Mouse (Mus musculus) mature B cell (primary cell): ENCODE measurements around the gene Eme1.
"Not testable (repeated sequence)": the region's sequence is repeated elsewhere in the genome, so short reads cannot be mapped to it uniquely, and the experiment has no call there.

ENCODE experiments used
- in situ Hi-C: fragments of 300-500 bp; cut with MboI; formaldehyde crosslinking; loops from 2 replicates; pipeline ENCODE4 v1.14.3; 2019

The Eme1 gene

DNA sequence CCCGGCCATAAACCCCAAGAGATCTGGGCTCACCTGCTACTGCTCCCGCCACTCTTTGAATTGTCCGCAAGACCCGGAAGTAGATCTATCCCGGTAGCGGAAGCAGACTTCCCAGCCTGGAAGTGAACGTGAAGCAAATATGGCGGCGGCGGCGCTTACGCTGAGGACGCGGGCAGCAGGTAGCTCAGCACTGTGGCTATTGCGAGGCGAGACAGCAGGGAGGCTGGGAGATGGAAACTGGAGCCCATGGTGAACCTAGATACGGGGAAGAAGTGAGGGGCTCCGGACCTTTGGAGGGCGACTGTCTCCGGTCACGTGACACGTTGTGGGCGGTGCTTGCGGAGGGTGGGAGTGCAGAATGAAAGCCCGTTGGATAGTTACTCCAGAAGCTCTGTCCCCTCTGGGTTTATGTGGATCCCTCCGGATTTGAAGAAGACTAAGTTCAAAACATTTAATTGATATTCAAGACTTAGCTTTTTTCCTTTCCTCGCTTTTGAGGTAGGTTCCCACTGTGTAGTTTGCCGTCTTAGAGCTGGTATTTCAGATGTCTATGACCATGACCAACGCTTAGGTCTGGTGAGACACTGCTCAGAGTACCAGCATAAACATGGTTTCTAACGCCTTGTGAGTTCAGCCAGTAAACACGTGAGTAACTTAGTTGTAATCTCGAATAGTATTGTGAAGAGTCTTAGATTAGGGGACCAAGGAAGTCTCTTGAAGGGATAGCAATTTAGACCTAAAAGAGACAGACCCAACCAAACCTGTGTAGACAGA, at the start of gene Eme1, which contains the start of gene Mrpl27:
Gene Eme1 (minus strand): TSS at position 302 of the 774 bp plus-strand sequence.
Gene Mrpl27 (plus strand): TSS at position 105 of the 774 bp plus-strand sequence.
- in situ Hi-C loops = no loop called here

DNA sequence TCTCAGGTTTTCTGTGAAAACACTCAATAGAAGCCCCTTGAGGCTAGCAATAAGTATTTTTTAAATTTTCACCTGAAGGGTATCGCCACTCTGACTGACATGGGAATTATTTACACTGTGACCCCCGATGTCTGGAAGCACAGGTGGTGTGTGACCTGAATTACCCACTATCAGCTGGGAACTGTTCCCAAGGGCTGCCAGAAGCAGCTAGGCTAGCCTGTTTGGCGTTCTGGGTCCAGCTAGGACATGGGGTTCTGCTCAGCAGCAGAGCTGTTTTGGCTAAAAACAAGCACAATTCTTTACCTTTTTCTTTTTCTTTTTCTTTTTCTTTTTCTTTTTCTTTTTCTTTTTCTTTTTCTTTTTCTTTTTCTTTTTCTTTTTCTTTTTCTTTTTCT, 48.4 kb upstream of the Eme1 start:
- in situ Hi-C loops = no loop called here

DNA sequence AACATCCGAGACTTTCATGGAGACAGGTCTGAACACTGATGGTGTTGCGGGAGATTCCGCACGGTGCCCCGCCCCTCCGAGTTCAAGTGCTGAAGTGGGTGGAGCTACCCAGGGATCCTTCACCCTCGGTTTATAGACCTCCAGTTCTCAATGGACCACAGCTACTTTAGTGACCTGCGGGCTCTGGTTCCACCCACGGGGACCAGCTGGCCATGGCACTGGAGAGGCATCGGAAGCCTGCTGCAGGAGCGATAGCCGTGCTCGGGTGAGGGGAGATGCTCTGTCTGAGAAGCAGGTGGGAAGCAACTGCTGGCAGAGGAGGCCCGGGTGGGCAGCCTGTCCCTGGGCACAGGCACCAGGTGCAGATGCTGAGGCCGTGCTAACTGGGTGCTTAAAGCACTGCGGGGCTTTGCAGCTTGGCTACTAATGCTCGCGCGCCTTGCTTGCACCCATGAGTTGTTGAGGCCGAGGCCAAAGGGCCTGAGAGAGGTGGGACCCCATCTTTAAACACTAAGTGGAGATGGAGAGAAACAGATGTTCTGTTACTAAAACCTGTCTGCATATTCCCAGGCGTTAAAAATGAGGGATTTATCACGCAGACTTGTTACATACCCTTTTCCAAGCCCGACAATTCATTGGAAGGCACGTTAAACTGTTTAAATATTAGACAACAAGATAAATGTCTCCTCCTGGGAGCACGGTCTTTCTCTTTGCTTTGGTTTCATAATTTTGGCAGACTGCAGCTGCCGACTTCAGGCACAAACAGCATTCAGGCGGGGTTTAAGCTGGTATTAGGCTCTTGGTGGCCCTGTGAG, 47.8 kb upstream of the Eme1 start:
- in situ Hi-C loops = no loop called here

DNA sequence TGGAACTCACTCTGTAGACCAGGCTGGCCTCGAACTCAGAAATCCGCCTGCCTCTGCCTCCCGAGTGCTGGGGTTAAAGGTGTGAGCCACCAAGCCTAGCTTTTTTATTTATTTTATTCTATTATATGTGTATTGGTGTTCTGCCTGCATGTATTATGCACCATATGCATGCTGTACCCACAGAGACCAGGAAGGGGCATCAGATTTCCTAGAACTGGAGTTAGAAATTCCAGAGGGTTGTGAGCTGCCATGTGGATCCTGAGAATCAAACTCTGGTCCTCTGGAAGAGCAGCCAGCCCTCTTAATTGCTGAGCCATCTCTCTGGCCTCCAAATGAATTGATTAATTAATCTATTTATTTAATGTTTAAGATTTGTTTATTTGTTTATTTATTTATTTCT, 45.6 kb upstream of the Eme1 start:
- in situ Hi-C loops = no loop called here

DNA sequence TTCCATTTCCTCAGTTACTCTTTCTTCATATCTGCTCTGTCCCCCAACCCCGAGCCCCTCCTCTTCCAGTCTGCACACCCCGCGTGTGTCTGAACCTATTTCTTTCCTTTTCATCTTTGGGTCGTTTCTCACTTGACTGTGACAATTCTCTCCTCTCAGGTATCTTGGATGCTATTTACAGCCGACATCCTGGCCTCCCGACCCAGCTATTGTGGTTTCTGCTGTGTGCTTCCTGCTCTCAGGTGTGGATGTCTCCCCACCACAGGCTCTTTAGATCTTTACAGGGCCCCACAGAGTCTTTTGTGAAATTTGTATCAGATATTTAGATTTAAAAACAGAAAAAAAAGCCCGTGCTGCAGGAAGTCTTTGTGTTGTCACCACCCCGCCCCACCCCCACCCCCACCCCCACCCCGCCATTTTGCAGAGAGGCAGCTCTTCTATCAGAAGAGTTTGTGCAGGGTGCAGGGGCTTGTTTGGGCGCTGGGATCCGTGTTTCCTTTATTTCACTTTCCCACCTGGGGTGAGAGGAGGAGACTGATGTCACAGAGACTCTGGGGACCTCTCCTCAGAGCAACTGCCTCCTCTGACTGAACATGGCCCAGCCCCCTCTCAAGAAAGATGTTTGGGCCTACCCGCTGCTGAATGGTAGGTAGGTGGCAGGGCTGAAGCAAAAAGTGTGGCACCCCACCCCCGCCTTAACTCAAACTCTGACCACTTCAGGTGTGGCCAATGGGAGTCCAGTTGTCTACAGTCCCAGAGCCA, 44.1 kb upstream of the Eme1 start:
- in situ Hi-C loops = no loop called here

DNA sequence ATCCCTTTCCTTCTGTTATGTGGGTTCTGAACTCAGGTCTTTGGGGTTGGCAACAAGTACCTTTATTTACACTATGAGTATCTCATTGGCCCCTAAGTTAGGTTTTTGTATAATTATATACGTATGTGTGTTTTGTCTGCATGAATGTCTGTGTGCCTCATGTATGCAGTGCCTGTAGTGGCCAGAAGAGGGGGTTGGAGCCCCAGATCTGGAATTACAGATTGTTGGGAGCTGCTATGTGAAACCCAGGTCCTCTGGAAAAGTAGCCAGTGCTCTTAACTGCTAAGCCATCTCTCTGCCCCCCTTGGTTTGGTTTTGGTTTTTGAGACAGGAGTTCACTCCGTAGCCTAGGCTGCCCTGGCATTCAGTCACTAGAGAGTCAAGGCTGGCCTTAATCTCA, 43.4 kb upstream of the Eme1 start:
- in situ Hi-C loops = no loop called here

DNA sequence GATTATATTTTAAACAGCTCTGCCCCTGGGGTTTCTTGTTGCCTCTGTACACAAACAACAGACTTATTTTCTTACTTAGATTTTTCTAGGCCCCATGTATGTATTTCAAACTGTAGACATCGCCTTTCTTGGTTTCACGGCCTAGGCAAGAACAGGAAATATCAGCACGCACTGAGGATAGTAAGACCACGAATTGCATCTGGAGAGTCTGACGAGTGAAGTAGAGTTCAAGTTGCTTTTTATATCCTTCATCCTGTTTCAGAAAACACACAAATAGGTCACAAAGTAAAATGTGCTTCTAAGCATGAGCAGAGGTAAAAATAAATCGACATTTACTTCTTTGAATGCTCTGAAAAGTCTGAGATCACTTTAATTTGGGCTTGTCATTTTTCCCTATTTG, 41.7 kb upstream of the Eme1 start:
- in situ Hi-C loops = no loop called here

DNA sequence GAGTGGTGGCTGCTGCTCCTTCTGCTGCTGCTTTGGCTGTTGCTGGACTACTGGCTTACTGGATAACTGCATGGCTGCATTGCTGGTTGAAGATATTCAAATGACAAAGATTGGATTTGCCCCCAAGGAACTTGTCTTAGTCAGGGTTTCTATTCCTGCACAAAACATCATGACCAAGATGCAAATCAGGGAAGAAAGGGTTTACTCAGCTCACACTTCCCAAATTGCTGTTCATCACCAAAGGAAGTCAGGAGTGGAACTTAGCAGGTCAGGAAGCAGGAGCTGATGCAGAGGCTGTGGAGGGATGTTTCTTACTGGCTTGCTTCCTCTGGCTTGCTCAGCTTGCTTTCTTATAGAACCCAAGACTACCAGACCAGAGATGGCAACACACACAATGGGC, 38.7 kb upstream of the Eme1 start:
- in situ Hi-C loops = not testable (repeated sequence)

DNA sequence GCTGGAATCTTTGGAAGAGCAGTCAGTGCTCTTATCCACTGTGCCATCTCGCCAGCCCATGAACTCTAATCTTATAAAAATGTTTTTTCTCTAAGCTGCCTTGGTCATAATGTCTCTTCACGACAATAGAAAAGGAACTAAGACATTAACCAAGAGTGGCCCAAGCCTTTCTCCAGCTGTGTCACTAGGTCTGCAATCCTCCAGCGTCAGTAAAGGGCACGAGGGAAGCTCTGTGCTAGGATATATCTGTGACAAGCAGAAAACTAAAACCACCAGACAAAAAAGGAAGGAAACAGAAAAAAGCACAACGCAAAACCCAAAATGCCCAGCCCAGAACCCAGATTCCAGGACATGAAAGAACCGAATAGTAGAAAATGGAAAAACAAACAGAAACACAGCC, 33.4 kb upstream of the Eme1 start:
- in situ Hi-C loops = no loop called here

DNA sequence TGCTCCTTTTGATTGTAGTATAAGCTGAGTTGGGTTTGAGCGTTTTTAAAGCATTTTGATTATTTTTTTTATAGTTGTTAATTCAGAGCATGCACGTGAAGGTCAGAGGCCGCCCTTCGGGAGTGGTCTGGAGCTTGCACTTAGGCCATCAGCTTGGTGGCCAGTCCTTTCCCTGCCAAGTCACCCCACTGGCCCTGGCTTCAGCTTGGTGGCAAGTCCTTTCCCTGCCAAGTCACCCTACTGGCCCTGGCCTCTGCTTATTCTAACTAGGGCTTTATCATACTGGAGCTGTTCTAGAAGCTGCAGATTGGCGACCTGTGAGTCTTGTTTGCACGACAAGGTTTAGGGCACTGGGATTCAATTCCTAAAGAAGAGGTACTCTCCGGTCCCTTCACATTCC, 28.7 kb upstream of the Eme1 start:
- in situ Hi-C loops = no loop called here

DNA sequence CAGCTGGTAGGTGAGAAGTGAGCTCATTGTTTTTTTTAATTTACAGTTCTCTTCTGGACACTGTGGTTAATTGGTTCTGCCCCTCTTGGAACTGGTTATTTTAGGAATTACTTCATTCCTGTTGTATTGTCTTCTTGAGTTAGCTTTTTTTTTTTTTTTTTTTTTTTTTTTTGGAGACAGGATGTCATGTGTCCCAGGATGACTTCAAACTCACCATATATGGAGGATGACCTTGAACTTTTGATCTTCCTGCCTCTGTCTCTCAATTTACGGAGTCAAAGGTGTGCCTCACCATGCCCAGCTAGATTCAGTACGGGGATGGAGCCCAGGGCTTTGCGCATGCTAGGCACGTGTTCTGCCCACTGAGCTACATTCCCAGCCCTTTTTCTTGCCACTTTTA, 27.9 kb upstream of the Eme1 start:
- in situ Hi-C loops = no loop called here

DNA sequence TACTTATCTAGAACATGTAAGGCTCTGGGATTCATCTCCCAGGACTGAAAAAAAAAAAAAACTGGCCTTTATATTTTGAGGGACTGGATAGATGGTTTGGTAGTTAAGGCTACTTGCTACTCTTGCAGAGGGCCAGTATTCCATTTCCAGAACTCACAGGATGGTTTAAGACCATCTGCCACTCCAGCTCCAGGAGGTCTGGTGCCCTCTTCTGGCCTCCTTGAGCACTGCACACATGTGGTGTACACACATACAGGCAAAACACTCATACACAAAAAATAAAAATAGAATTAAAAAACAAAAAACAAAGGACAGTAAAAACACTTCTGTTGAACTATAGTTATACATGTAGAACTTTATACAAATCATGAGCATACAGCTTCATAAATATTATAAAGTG, 26.9 kb upstream of the Eme1 start:
- in situ Hi-C loops = no loop called here

DNA sequence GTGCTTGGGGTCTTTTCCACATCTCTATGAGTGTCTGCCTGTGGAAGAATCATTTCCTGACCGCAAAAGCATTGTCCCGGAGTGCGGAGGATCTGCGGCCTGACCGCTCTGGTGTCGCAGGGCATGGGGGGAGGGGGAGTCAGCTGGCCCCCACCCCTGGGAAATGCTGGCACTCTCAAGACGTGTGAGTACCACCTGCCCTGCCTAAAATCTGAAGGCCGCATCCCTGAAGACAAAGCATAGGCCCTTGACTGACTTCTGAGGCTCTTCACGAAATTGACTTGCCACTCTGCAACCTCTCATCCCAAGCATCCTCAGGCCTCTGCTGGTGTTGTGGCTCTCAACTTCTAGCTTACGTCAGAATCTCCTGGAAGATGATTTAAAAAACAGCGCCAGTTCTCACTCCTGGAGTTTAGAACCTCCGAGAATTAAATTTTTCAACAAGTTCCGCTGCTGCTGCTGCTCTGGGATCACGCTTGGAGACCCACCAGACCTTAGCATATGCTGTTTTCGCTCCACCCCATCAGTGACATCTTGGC, 23.9 kb upstream of the Eme1 start:
- in situ Hi-C loops = no loop called here

DNA sequence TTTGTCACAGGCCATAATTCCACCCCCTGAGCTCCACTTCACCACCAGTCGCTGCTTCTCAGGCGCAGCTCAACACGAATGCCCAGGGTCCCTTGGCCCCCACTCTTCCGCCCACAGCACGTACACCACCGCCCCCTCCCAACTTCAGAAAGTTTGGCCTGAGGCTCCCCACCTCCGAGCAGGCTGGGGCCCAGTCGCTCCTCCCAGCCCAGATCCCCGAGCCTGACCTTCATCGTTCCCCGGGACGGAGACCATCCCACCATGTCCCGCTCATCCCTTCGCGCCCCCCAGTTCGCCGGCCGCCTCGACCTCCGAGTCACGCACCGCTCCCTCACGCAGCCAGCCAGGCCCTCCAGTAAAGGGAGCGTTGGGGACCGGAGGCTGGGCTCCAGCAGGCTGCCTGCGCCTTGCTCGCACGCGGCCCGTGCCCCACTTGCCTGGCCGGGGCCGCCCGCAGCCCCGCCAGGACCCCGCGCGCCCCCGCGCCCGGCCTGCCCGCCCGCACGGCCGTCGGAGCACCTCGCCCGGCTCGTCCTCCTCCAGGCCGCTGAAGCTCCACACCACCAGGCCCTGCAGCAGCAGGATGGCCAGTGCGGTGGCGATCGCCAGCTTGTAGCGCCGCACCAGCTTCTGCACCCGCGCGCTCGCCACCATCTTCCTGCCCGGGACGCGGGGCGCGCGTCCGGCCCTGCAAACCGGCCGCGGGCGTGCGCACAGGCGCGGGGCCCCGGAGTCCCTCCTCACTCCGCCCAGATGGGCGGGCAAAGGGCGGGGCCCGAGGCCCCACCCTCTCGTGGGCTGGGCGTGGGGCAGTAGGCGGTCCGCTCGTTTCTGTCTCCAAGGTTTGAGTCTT, 23.2 kb upstream of the Eme1 start, which contains the start of gene Xylt2:
Gene Xylt2 (minus strand): TSS at position 762 of the 853 bp plus-strand sequence.
- in situ Hi-C loops = no loop called here

DNA sequence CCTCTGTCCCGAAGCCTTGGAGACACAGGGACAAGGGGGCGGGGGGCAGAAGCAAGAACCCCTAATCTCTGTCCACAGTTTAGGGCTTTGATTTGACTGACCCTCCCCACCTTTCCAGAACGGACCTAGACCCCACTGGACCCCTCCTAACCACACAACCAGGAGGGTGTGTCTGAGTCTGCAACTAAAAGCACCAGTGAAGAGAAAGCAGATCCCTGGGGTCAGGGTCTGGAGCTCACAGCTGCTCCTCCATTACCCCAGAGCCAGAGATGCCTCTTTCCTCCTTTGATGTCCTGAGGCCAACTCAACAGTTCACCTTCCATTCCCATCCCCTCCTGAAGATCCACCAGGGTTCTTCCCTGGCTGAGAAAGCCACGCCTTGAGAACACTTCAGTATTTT, 22.5 kb upstream of the Eme1 start:
- in situ Hi-C loops = no loop called here

DNA sequence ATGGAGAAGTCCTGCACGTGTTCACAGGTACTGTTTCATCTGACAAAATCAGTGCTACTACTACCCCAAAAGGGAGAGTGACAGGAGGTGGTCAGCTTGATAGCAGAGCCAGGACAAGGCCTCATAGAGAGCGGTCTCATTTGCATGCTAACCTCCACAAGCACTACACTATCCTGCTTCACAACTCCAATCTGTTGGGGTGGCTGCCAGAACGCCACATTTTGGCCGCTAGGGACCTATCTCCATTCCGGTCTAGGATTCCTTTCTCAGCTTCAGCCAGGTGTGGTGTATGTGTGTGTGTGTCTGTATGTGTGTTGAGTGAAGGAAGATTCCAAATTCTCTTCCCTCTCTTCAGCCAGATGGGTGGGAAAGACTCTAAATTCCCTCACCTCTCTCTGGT, 21.7 kb upstream of the Eme1 start:
- in situ Hi-C loops = no loop called here

DNA sequence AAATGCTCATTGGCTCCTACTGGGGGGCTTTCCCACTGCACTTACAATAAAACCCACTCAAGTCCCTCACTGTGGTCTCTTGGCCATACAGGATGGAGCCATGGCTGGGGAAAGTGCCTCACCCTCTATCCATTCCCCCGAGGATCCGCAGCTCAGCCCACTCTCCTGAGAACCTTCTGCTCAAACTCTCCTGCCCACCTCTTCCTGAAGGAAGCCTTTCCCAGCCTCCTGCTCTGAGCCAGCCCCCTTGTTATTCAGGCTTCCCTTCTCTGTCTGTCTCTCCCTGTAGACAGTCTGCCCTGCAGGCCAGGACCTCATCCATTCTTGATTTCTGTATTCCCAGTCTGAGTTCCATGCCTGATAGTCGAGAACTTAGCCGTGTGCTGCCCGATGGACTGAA, 21.2 kb upstream of the Eme1 start:
- in situ Hi-C loops = no loop called here

DNA sequence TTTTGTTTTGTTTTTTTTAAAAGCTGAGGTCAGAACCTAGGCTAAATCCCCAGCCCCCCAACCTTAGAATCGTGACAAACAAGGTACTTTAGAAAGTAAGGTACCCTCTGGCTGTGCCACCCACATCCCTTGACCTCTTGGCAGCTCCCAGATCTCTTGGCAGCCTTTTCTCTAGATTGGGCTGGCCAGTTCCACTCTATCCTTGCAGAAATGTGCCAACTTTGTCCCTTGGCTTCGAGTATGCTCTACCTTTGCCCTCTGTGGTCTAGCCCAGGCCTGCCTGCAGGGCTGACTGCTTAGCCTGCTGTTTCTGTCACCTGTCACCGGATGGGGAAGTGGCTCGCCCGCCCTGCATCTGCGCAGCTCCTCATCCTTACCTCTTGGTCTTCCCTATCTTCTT, 11.5 kb upstream of the Eme1 start:
- in situ Hi-C loops = no loop called here

DNA sequence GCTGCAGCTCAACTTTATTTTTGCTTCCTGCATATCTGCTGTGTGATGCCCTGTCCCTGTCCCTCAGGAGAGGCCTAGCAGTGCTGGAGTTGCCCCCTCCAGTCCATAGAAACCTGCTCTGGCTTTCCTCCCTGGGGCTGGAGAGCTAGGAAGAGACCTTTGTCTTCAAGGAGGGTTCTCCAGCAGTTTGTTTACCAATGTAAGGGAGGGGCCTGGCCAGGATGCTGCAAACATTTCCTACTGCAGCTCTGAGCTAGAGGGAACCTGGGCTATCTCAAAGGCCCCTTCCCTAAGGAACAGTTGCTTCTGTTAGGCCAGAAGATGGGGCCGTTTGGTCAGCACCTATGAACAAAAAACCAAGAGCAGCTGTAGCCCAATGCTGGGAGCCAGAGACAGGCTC, 7.6 kb upstream of the Eme1 start:
- in situ Hi-C loops = no loop called here

DNA sequence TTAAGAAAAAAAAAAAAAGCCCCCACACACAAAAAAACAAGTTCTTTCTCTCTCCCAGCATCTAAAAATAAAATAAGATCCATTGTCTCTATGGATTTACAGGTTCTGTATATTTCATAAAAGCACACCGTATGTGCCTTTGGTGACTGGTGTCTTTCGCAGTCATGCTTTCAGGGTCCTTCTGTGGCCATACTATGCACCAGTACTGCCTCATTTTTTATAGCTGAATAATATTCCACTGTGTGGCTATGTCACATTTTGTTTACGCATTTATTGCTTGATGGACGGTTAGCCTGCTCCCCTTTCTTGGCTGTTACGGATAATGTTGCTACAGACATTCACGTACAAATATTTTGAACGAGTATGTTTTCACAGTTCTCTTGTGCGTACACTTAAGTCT, 791 bp downstream of the Eme1 start:
- in situ Hi-C loops = no loop called here

DNA sequence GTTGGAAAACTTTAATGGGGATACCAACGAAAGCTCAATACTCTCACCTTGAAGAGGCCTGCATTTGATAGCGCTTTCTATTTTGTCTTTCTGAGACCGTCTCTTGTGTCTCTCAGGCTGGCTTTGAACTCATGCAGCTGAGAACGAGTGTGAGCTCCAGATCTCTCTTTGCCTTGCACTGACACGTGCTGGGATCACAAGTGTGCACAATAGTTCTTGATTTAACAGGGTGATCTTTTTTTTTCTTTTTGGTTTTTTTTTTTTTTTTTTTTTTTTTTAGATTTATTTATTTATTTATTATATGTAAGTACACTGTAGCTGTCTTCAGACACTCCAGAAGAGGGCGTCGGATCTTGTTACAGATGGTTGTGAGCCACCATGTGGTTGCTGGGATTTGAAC, 2.5 kb downstream of the Eme1 start:
- in situ Hi-C loops = not testable (repeated sequence)
